Mouse (Mus musculus): Measurements from ENCODE around the gene H2-Q7.
"Not testable (repeated sequence)": the region's sequence is repeated elsewhere in the genome, so short reads cannot be mapped to it uniquely, and the experiment has no call there.

DNA sequence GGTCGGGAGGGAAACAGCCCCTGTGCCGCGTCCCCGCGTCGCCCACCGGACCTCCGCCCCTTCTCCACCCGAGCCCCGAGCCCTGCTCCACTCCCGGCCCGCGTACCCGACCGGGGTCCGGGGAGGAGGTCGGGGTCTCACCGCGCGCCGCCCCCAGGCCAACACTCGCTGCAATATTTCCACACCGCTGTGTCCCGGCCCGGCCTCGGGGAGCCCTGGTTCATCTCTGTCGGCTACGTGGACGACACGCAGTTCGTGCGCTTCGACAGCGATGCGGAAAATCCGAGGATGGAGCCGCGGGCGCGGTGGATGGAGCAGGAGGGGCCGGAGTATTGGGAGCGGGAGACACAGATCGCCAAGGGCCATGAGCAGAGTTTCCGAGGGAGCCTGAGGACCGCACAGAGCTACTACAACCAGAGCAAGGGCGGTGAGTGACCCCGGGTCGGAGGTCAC lies 366 bp downstream of the H2-Q7 start:
- not testable (repeated sequence) for TF ChIP-seq CTCF (IDR thresholded peaks at IDR 0.05; ENCODE audit: low read depth); EP300 (optimal IDR thresholded peaks at IDR 0.05)
